Mouse (Mus musculus) neural tube, embryonic 10.5 days (tissue): ENCODE measurements around the gene Apba1.

Experiments
- DNase-seq: peaks from one replicate; pipeline ENCODE4 v3.0.0-alpha.2; 2017; ENCODE audit warnings: low spot score; ENCODE audit errors: extremely low spot score

Apba1 gene

GRCm38 (mm10) chr19:23968862-23969225, 210.2 kb downstream of the Apba1 start:
- DNase-seq, result no peak

GRCm38 (mm10) chr19:23970374-23970773, 211.7 kb downstream of the Apba1 start:
- DNase-seq, result no peak

- DNase-seq, result no peak
These were observed 212.7 kb downstream of the Apba1 start for GRCm38 (mm10) chr19:23971391-23971790.

DNA sequence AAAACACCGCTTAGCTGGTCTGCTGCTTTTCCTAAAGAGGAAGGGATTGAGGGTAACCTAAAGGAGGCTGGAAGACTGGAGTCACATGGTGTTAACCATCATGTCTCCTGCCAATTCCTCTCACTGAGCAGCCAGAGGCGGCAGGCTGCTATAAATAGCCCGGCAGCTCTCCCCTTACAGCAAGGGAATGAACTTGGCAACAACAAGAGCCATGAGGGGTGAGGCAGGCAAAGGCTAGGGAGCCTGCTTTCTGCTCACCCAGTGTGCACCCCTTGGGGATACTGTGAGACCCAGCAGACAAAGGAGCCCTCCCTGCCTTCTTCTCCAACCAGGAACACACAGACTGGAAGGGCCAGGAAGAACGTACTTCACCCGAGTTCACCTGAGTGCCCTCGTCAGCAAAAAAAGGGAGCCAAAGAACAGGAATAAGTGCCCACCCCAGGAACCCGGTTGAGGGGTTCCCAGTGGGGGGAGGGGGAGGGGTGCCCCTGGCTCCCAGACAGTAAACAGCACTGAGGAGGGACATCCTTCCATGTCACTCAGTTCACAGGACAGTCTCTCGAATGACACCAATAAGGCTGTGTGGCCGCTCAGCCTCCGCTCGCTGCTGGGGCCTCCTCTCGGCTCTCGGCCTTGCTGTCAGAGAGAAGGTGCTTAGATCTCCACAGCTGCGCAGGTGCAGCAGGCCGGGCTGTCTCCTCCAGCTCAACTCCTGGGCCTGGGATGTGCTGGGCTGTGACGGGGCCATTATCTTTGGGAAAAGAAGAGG, 214.4 kb downstream of the Apba1 start:
- no peak for DNase-seq

DNA sequence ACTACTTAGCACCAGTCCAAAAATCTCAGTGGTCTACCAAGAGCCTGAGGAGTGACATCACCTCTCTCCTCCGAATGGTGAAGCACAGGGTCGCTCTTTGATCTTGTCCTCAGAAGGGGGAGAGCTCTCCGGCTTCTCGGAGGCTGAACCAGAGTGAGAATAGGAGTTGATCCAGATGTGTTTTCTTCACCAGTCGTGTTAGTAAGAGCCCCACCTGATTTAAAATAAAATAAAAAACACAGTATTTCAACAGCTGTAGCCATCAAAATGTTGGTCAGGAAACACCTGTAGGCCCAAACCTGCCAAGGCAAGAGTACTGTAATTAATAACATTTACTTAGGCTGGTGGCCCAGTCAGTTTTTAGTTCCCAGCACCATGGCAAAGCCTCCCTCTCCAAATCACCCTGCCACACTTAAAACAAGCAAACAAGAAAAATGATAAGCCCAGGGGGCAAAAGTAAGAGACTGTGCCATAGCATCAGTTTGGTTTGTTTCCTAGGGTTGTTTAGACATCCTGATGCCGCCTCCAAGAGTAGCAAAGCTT, 219.3 kb downstream of the Apba1 start:
- no peak for DNase-seq

DNA sequence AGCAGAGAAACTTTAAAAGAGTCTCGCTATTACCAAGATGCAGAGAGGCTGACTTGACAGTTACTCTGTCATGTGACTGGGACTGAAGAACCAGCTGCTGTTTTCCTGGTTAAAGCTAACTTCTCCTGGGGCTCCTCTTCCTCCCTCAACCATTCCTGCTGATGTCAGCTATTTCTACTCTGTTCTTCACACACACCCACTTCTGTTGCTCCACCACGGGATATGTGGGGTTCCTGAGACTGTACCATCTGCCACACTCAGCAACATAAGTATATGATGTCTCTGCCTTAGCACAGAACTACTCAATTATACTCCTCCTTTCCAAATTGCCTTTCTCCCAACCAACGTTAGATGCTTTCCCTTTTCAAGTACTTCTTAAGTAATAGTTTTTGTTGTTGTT, 221.9 kb downstream of the Apba1 start:
- no peak for DNase-seq

DNA sequence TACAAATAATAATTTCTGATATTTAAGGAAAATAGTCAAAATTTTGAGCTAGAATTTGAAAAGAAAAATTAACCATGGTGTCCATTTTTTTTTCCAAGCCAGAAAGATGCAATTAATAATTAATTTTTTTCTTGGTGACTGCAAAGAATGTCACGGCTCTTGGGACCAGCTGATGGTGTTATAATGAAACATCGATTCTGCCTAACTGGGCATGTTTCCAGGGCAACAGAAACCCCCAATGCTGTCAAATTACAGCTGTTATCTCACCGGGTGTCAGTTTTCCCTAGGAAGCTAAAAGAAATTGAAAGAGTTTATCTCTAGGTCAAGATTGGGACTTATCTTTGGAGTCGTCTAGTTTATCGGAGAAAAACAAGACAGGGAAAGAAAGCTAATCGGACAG, 225.5 kb downstream of the Apba1 start:
- DNase-seq, result no peak

- no peak for DNase-seq
These were observed 228.6 kb downstream of the Apba1 start for GRCm38 (mm10) chr19:23987291-23987690.

- no peak for DNase-seq
These were observed 229.5 kb downstream of the Apba1 start for GRCm38 (mm10) chr19:23988166-23988565.

GRCm38 (mm10) chr19:23995766-23996399, 237.2 kb downstream of the Apba1 start:
- no peak for DNase-seq
